ENCODE assay signal across 18 mouse cellular contexts in the genomic region with DNA sequence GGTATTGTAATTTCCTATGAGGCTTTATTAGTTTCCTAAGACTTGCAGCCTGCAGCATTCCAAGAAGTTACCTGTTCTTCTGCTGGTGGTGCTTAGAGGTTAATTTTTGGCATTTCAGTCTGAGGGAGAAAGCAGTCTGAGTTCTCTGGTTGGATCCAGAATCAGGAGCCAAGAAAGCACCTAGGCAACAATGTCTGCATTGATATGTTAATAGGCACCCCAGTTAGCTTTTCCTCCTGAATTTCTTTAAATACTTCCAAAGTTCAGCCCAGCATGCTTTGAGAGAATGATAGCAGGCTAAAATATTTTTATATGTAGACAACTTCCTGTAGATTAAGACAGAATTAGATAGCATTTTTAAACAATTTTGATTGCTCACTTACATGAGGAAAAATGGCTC. TPM values are rescaled to one million over a fixed set of nuclear protein-coding genes. Genes with fewer than 3 reads are reported as not detected.
"Had no signal": no experiment of that assay in that cellular context is flagged by ENCODE, and none has a peak within 500 bp of the region (broad histone marks: within the 10 kb centered on the region; RNA-seq: fewer than 3 reads in every experiment).

No protein-coding gene starts in this region.

- DNase-seq: cerebellum, adult 9-10 months; cerebellum, adult 9-11 months; cerebellum, postnatal 10 days; cerebellum, postnatal 14 days; cerebellum, postnatal 25 days; cerebellum, postnatal 36 days; embryo, embryonic 11 days; forebrain, postnatal 0 days; gastrocnemius, adult 2 months; gastrocnemius, postnatal 10 days; gastrocnemius, postnatal 14 days; gastrocnemius, postnatal 25 days; gastrocnemius, postnatal 36 days; heart, adult 11 months; heart, adult 18-20 months; heart, adult 2 months had no signal

RNA-seq across cellular contexts. Expression of a gene that starts 21.2 kb away (rescaled TPM):
- total RNA-seq: forebrain, postnatal 0 days; gastrocnemius, adult 18-20 months; gastrocnemius, adult 8-10 months had no signal
